Mouse (Mus musculus) olfactory bulb, adult 2 months (tissue): ENCODE measurements around the gene C1s2.

Experiments
- CTCF ChIP-seq: fragments of 200-500 bp; IDR thresholded peaks from 2 replicates; pipeline ENCODE4 v1.5.1; 2012; ENCODE audit warnings: low read depth, mild to moderate bottlenecking, low read length, moderate library complexity; ENCODE audit not compliant: insufficient read depth
- POLR2A ChIP-seq: fragments of 200-500 bp; IDR thresholded peaks from 2 replicates; pipeline ENCODE4 v1.6.1; 2012; ENCODE audit warnings: mild to moderate bottlenecking, low read depth, low read length, moderate library complexity; ENCODE audit not compliant: insufficient read depth

DNA sequence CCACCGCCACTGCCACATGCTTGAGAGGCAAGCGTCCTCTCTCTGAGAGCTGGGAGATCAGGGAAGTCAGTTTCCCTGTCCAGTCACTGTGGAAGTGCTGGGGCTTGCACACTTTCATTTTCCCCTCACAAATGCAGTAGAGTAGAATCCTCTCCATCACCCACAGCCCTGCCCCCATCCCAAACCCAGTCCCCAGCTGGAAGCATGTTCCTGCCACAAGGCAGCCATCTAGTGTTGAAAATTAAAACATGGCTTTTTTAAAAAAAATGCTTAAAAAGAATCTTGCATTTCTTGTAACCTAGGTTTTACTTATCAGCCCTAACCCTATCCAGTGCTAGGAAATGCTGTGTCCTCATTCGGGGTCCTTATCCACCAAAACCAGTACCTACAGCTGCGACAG, 4.2 kb upstream of the C1s2 start:
- TF ChIP-seq POLR2A: no peak
- TF ChIP-seq CTCF: no peak
